Mouse (Mus musculus): ENCODE measurements around the gene Hcrt. TPM values are rescaled to one million over a fixed set of nuclear protein-coding genes. Genes with fewer than 3 reads are reported as not detected.
A peak's percentile ranks its signal among the peaks of the same experiment; 100 is the strongest.

The Hcrt gene
- total RNA-seq, 4 experiments from 2014 or later, result not detected

DNA sequence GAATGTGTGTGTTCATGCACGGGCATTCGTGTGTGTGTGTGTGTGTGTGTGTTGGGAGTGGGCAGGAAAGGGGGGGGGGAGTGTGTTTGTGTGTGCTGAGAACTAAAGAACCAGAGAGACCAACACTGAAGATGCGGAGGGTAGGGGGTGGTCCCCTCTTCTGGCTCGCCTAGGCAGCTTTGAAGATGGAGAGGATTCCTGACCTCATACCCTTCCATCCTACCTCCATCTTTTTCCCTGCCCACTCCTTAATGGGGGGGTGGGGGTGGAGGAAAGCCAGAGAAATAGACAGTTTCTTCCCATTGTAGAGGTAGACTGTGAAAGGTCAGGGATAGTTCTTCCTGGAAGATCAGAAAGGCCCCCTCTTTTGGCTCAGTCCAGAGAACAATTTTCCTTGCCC is 49.6 kb downstream of the Hcrt start:
- no peak for DNase-seq (ENCODE audit: low spot score in 2 of 2)

GRCm38 (mm10) chr11:100711783-100712615 is 50.7 kb downstream of the Hcrt start, which contains the start of gene Kat2a:
Kat2a (minus strand) TSS chr11:100712465.
- DNase-seq (ENCODE audit: low spot score in 2 of 2), result peak in 1 of 2 experiments; percentile 75

Other genes with a start within 250 kb of the Hcrt start
- gene Acly, start 234.9 kb downstream of the Hcrt start, total RNA-seq (2022), result 100 to 1,000 TPM; 121 to 136 (median 128) TPM
- 1 to 10 TPM in 3 of 4 experiments, under 1 TPM in 1; 0.71 to 1.9 (median 1.6) TPM for gene Ttc25, start 217.3 kb downstream of the Hcrt start, total RNA-seq (2022)
- 100 to 1,000 TPM; 162 to 216 (median 203) TPM for gene Cnp, start 188.0 kb downstream of the Hcrt start, total RNA-seq (2022)
- gene Nkiras2, start 143.7 kb downstream of the Hcrt start, total RNA-seq (2022), result 10 to 100 TPM; 11.7 to 13.4 (median 12.1) TPM
- 100 to 1,000 TPM; 255 to 304 (median 273) TPM for gene Dnajc7, start 142.8 kb downstream of the Hcrt start, total RNA-seq (2022)
- under 1 TPM in 3 of 4 experiments, not detected in 1; 0.16 to 0.41 (median 0.18) TPM for gene Zfp385c, start 70.5 kb downstream of the Hcrt start, total RNA-seq (2022)
- 1 to 10 TPM; 2.7 to 5.3 (median 3.4) TPM for gene Dhx58, start 58.7 kb downstream of the Hcrt start, total RNA-seq (2022)
- 10 to 100 TPM; 50.9 to 62.0 (median 58.0) TPM for gene Kat2a, start 50.5 kb downstream of the Hcrt start, total RNA-seq (2022)
- not detected for gene Hspb9, start 49.1 kb downstream of the Hcrt start, total RNA-seq (2022)
- 100 to 1,000 TPM; 134 to 163 (median 148) TPM for gene Rab5c, start 24.7 kb downstream of the Hcrt start, total RNA-seq (2022)
- gene Kcnh4, start 3.0 kb downstream of the Hcrt start, total RNA-seq (2022), result 1 to 10 TPM; 2.3 to 3.4 (median 2.7) TPM
- 1 to 10 TPM; 6.2 to 7.7 (median 6.9) TPM for gene Ghdc, start 8.0 kb upstream of the Hcrt start, total RNA-seq (2022)
- gene Stat5b, start 87.8 kb upstream of the Hcrt start, total RNA-seq (2022), result 10 to 100 TPM; 13.3 to 18.4 (median 15.6) TPM
- 1 to 10 TPM; 2.5 to 3.8 (median 2.8) TPM for gene Stat5a, start 96.4 kb upstream of the Hcrt start, total RNA-seq (2022)
- 10 to 100 TPM; 42.9 to 75.3 (median 52.9) TPM for gene Stat3, start 176.6 kb upstream of the Hcrt start, total RNA-seq (2022)
- 10 to 100 TPM; 15.4 to 22.1 (median 18.9) TPM for gene Cavin1, start 208.0 kb upstream of the Hcrt start, total RNA-seq (2022)
- 100 to 1,000 TPM; 402 to 498 (median 457) TPM for gene Atp6v0a1, start 246.5 kb upstream of the Hcrt start, total RNA-seq (2022)